Mouse (Mus musculus) ovary, postnatal 14 days (tissue): ENCODE results near the gene Ccr2.
"Not testable (repeated sequence)": the region's sequence is repeated elsewhere in the genome, so short reads cannot be mapped to it uniquely, and the experiment has no call there.

Experiments
- DNase-seq: peaks from one replicate; pipeline ENCODE4 v3.0.0; 2022; ENCODE audit warnings: low spot score

Ccr2 gene

GRCm38 (mm10) chr9:124101723-124102122 is at the start of gene Ccr2:
TSS of gene Ccr2 (plus strand) at chr9:124101950.
- DNase-seq, result no peak

GRCm38 (mm10) chr9:124053532-124053931 is 48.2 kb upstream of the Ccr2 start:
- no peak for DNase-seq

GRCm38 (mm10) chr9:124056158-124056709 is 45.5 kb upstream of the Ccr2 start:
- DNase-seq, result no peak

- DNase-seq, result no peak
Measured at GRCm38 (mm10) chr9:124059660-124060352, 41.9 kb upstream of the Ccr2 start.

GRCm38 (mm10) chr9:124061474-124062432 is 40.0 kb upstream of the Ccr2 start:
- DNase-seq, result not testable (repeated sequence)

- no peak for DNase-seq
Measured at GRCm38 (mm10) chr9:124066572-124067103, 35.1 kb upstream of the Ccr2 start.

- DNase-seq, result no peak
Measured at GRCm38 (mm10) chr9:124068098-124069058, 33.4 kb upstream of the Ccr2 start.

- no peak for DNase-seq
Measured at GRCm38 (mm10) chr9:124071506-124071905, 30.2 kb upstream of the Ccr2 start.

- DNase-seq, result no peak
Measured at GRCm38 (mm10) chr9:124079803-124080202, 21.9 kb upstream of the Ccr2 start.

GRCm38 (mm10) chr9:124080471-124080870 is 21.3 kb upstream of the Ccr2 start:
- DNase-seq, result not testable (repeated sequence)

GRCm38 (mm10) chr9:124090441-124090840 is 11.3 kb upstream of the Ccr2 start:
- DNase-seq, result no peak

- DNase-seq, result no peak
Measured at GRCm38 (mm10) chr9:124099127-124099526, 2.6 kb upstream of the Ccr2 start.

- no peak for DNase-seq
Measured at GRCm38 (mm10) chr9:124100357-124100756, 1.4 kb upstream of the Ccr2 start.

GRCm38 (mm10) chr9:124103199-124103598 is 1.4 kb downstream of the Ccr2 start:
- DNase-seq, result no peak

GRCm38 (mm10) chr9:124105196-124105595 is 3.4 kb downstream of the Ccr2 start:
- no peak for DNase-seq

- DNase-seq, result no peak
Measured at GRCm38 (mm10) chr9:124107232-124107631, 5.5 kb downstream of the Ccr2 start.

GRCm38 (mm10) chr9:124108356-124109127 is 6.8 kb downstream of the Ccr2 start:
- no peak for DNase-seq

- no peak for DNase-seq
Measured at GRCm38 (mm10) chr9:124111997-124112396, 10.2 kb downstream of the Ccr2 start.

- DNase-seq, result no peak
Measured at GRCm38 (mm10) chr9:124112591-124113239, 11.0 kb downstream of the Ccr2 start.

GRCm38 (mm10) chr9:124113777-124114176 is 12.0 kb downstream of the Ccr2 start:
- DNase-seq, result no peak
